Mouse (Mus musculus) megakaryocyte progenitor cell, adult 5-6 weeks (primary cell): ENCODE data around the gene Trem3. TPM values are rescaled to one million over a fixed set of nuclear protein-coding genes. Genes with fewer than 3 reads are reported as not detected.

Source experiments
- total RNA-seq, 2 experiments: library from RNA; stranded (forward) in 1 of 2; stranded (reverse) in 1 of 2; fragments of 157-497, 149-512 nt in 1 of 2; fragments of 200-1000 nt in 1 of 2; gene quantifications; 2 replicates each; pipeline versions ENCODE4 v1.2.3 to v1.2.4; 2015 to 2017

The Trem3 gene
- total RNA-seq, 2 experiments from 2014 or later: 124 to 150 TPM

Other genes starting within 250 kb of the Trem3 start
- gene 1700122O11Rik, start 209.5 kb upstream of the Trem3 start, total RNA-seq (2015): not detected in 2 replicates
- not detected in 2 replicates for gene 1700122O11Rik, start 209.5 kb upstream of the Trem3 start, total RNA-seq (2017)
- gene 1700067P10Rik, start 158.5 kb upstream of the Trem3 start, total RNA-seq (2015): not detected in 2 replicates
- gene 1700067P10Rik, start 158.5 kb upstream of the Trem3 start, total RNA-seq (2017): not detected in 2 replicates
- gene 9830107B12Rik, start 101.5 kb upstream of the Trem3 start, total RNA-seq (2015): 0.62 and 1.1 TPM in 2 replicates
- 2.3 and 2.4 TPM in 2 replicates for gene 9830107B12Rik, start 101.5 kb upstream of the Trem3 start, total RNA-seq (2017)
- 1.0 and 2.3 TPM in 2 replicates for gene A530064D06Rik, start 80.5 kb upstream of the Trem3 start, total RNA-seq (2015)
- gene A530064D06Rik, start 80.5 kb upstream of the Trem3 start, total RNA-seq (2017): 2.8 and 3.9 TPM in 2 replicates
- 4.8 and 5.9 TPM in 2 replicates for gene Trem1, start 15.0 kb upstream of the Trem3 start, total RNA-seq (2015)
- gene Trem1, start 15.0 kb upstream of the Trem3 start, total RNA-seq (2017): 13.1 and 15.3 TPM in 2 replicates
- 0.10 and 0.76 TPM in 2 replicates for gene Treml4, start 16.5 kb downstream of the Trem3 start, total RNA-seq (2015)
- gene Treml4, start 16.5 kb downstream of the Trem3 start, total RNA-seq (2017): 2.2 and 2.9 TPM in 2 replicates
- 42.9 and 54.0 TPM in 2 replicates for gene Treml2, start 51.7 kb downstream of the Trem3 start, total RNA-seq (2015)
- gene Treml2, start 51.7 kb downstream of the Trem3 start, total RNA-seq (2017): 43.9 and 50.8 TPM in 2 replicates
- gene B430306N03Rik, start 68.4 kb downstream of the Trem3 start, total RNA-seq (2015): 8.3 and 11.9 TPM in 2 replicates
- 2.7 and 4.6 TPM in 2 replicates for gene B430306N03Rik, start 68.4 kb downstream of the Trem3 start, total RNA-seq (2017)
- gene Trem2, start 98.6 kb downstream of the Trem3 start, total RNA-seq (2015): 3.4 and 5.7 TPM in 2 replicates
- 4.2 and 13.6 TPM in 2 replicates for gene Trem2, start 98.6 kb downstream of the Trem3 start, total RNA-seq (2017)
- gene Treml1, start 112.1 kb downstream of the Trem3 start, total RNA-seq (2015): 0.24 and 0.62 TPM in 2 replicates
- not detected in 2 replicates for gene Treml1, start 112.1 kb downstream of the Trem3 start, total RNA-seq (2017)
- 103 and 105 TPM in 2 replicates for gene Nfya, start 162.1 kb downstream of the Trem3 start, total RNA-seq (2015)
- gene Nfya, start 162.1 kb downstream of the Trem3 start, total RNA-seq (2017): 34.4 and 38.0 TPM in 2 replicates
- 39.8 and 42.4 TPM in 2 replicates for gene Oard1, start 162.2 kb downstream of the Trem3 start, total RNA-seq (2015)
- 57.9 and 60.9 TPM in 2 replicates for gene Oard1, start 162.2 kb downstream of the Trem3 start, total RNA-seq (2017)
- gene Apobec2, start 185.2 kb downstream of the Trem3 start, total RNA-seq (2015): not detected in 2 replicates
- not detected in 2 replicates for gene Apobec2, start 185.2 kb downstream of the Trem3 start, total RNA-seq (2017)
- gene Tspo2, start 203.7 kb downstream of the Trem3 start, total RNA-seq (2015): 5.9 and 18.8 TPM in 2 replicates
- 4.2 and 6.8 TPM in 2 replicates for gene Tspo2, start 203.7 kb downstream of the Trem3 start, total RNA-seq (2017)
- 0.42 and 0.66 TPM in 2 replicates for gene Unc5cl, start 207.1 kb downstream of the Trem3 start, total RNA-seq (2015)
- gene Unc5cl, start 207.1 kb downstream of the Trem3 start, total RNA-seq (2017): 0.79 and 3.6 TPM in 2 replicates